Mouse (Mus musculus) midbrain, embryonic 13.5 days (tissue): ENCODE data around the gene Kdm2b. TPM values are rescaled to one million over a fixed set of nuclear protein-coding genes. Genes with fewer than 3 reads are reported as not detected.
A peak's percentile ranks its signal among the peaks of the same experiment; 100 is the strongest.

Experiments used
- ATAC-seq: fragments of 200-750 bp; cut with Nextera tagmentation; 2 replicates; pipeline ENCODE4 v1.8.0; 2017; ENCODE audit warnings: mild to moderate bottlenecking, moderate TSS enrichment, moderate library complexity
- H3K27ac ChIP-seq: fragments of 300-500 bp; sonication (generic); 2 replicates; pipeline ENCODE4 v1.5.1; 2015; ENCODE audit warnings: inconsistent platforms, mild to moderate bottlenecking, moderate library complexity
- H3K27me3 ChIP-seq: fragments of 300-500 bp; sonication (generic); 2 replicates; pipeline ENCODE4 v1.6.1; 2015; ENCODE audit warnings: mild to moderate bottlenecking, inconsistent platforms
- H3K36me3 ChIP-seq: fragments of 300-500 bp; sonication (generic); 2 replicates; pipeline ENCODE4 v1.6.1; 2015; ENCODE audit warnings: mild to moderate bottlenecking, inconsistent platforms
- H3K4me1 ChIP-seq: fragments of 300-500 bp; sonication (generic); replicated peaks from 2 replicates; pipeline ENCODE4 v1.6.1; 2015; ENCODE audit warnings: inconsistent platforms
- H3K4me2 ChIP-seq: fragments of 300-500 bp; sonication (generic); replicated peaks from 2 replicates; pipeline ENCODE4 v1.6.1; 2015; ENCODE audit warnings: moderate library complexity, mild to moderate bottlenecking, inconsistent platforms
- H3K4me3 ChIP-seq: fragments of 300-500 bp; sonication (generic); replicated peaks from 2 replicates; pipeline ENCODE4 v1.5.1; 2015; ENCODE audit warnings: mild to moderate bottlenecking, inconsistent platforms
- H3K9ac ChIP-seq: fragments of 300-500 bp; sonication (generic); replicated peaks from 2 replicates; pipeline ENCODE4 v1.6.1; 2015; ENCODE audit warnings: mild to moderate bottlenecking, inconsistent platforms
- H3K9me3 ChIP-seq: fragments of 300-500 bp; sonication (generic); 2 replicates; pipeline ENCODE4 v1.6.1; 2016; ENCODE audit warnings: mild to moderate bottlenecking, inconsistent platforms
- WGBS: fragments of 180-500 bp; shearing (Covaris S2); methylation state at CpG from one replicate; pipeline ENCODE4 v1.1.7; 2015; 5-methylcytosine and 5-hydroxymethylcytosine counted together
- polyA plus RNA-seq: library from polyadenylated mRNA; unstranded; fragments of >200 nt; fragmentation: Nextera tagmentation; extraction: Ambion mirVana; gene quantifications from 2 replicates; pipeline ENCODE4 v1.2.1, GENCODE M21; 2015

Gene Kdm2b
- polyA plus RNA-seq, 1 experiment from 2014 or later, result 116 TPM

GRCm38 (mm10) chr5:123008877-123009493 lies 19.4 kb upstream of the Kdm2b start:
- ATAC-seq, result no peak
- no peak overlapping the region for H3K4me2 ChIP-seq
- no peaks in the 10 kb centered on the region for H3K27me3 ChIP-seq
- H3K9me3 ChIP-seq, result no peaks in the 10 kb centered on the region
- WGBS, result 83% methylated on average over 7 of the region's 7 CpGs
- H3K27ac ChIP-seq, result no peak overlapping the region
- H3K9ac ChIP-seq, result no peak overlapping the region
- H3K4me1 ChIP-seq, result peaks cover 12% of the 10 kb centered on the region
- no peak overlapping the region for H3K4me3 ChIP-seq
- H3K36me3 ChIP-seq, result no peaks in the 10 kb centered on the region

- ATAC-seq, result no peak
- WGBS, result 55% methylated on average over 19 of the region's 19 CpGs
- no peaks in the 10 kb centered on the region for H3K36me3 ChIP-seq
- H3K27me3 ChIP-seq, result no peaks in the 10 kb centered on the region
- no peak overlapping the region for H3K4me3 ChIP-seq
- H3K9ac ChIP-seq, result no peak overlapping the region
- no peaks in the 10 kb centered on the region for H3K9me3 ChIP-seq
- peak overlapping the region; percentile 44; the same call in 1 of the 2 replicates for H3K27ac ChIP-seq
- H3K4me1 ChIP-seq, result peaks cover 12% of the 10 kb centered on the region
- no peak overlapping the region for H3K4me2 ChIP-seq
These were observed 16.3 kb upstream of the Kdm2b start for GRCm38 (mm10) chr5:123005716-123006592.

GRCm38 (mm10) chr5:123000901-123001300 lies 11.3 kb upstream of the Kdm2b start:
- no peaks in the 10 kb centered on the region for H3K9me3 ChIP-seq
- no peak overlapping the region for H3K27ac ChIP-seq
- no peak overlapping the region for H3K4me2 ChIP-seq
- no peaks in the 10 kb centered on the region for H3K36me3 ChIP-seq
- peaks cover 5% of the 10 kb centered on the region for H3K4me1 ChIP-seq
- WGBS, result 68% methylated on average over 1 of the region's 1 CpGs
- no peak overlapping the region for H3K4me3 ChIP-seq
- H3K27me3 ChIP-seq, result no peaks in the 10 kb centered on the region
- ATAC-seq, result no peak
- H3K9ac ChIP-seq, result no peak overlapping the region

GRCm38 (mm10) chr5:122997205-122998204 lies 7.9 kb upstream of the Kdm2b start:
- WGBS, result 89% methylated on average over 18 of the region's 18 CpGs
- H3K4me2 ChIP-seq, result no peak overlapping the region
- no peaks in the 10 kb centered on the region for H3K9me3 ChIP-seq
- 0 out of 2 replicates have a peak, but pooled peaks cover 6% of the 10 kb centered on the region for H3K4me1 ChIP-seq
- ATAC-seq, result no peak
- no peak overlapping the region for H3K27ac ChIP-seq
- no peak overlapping the region for H3K4me3 ChIP-seq
- no peak overlapping the region for H3K9ac ChIP-seq
- no peaks in the 10 kb centered on the region for H3K27me3 ChIP-seq
- no peaks in the 10 kb centered on the region for H3K36me3 ChIP-seq

- 0% methylated on average over 1 of the region's 1 CpGs for WGBS
These were observed 5.3 kb upstream of the Kdm2b start for GRCm38 (mm10) chr5:122994910-122995309.

GRCm38 (mm10) chr5:122994303-122994846 lies 4.8 kb upstream of the Kdm2b start:
- no peak overlapping the region for H3K4me3 ChIP-seq
- peaks cover 29% of the 10 kb centered on the region for H3K4me1 ChIP-seq
- 10% methylated on average over 5 of the region's 5 CpGs for WGBS
- no peak overlapping the region for H3K27ac ChIP-seq
- no peak overlapping the region for H3K9ac ChIP-seq
- H3K9me3 ChIP-seq, result no peaks in the 10 kb centered on the region
- no peaks in the 10 kb centered on the region for H3K36me3 ChIP-seq
- peak; percentile 80 for ATAC-seq
- H3K27me3 ChIP-seq, result no peaks in the 10 kb centered on the region
- H3K4me2 ChIP-seq, result no peak overlapping the region; the same call in 1 of the 2 replicates

More at GRCm38 (mm10) chr5:122994910-122995309, 5.3 kb upstream of the Kdm2b start:
- Histone ChIP-seq H3K9ac (no peak overlapping the region), H3K4me2 (no peak overlapping the region), H3K4me3 (no peak overlapping the region), H3K36me3 (no peaks in the 10 kb centered on the region), H3K27me3 (no peaks in the 10 kb centered on the region), H3K4me1 (peaks cover 24% of the 10 kb centered on the region), H3K27ac (no peak overlapping the region), H3K9me3 (no peaks in the 10 kb centered on the region)
- ATAC-seq, result no peak

- no peak for ATAC-seq
- Histone ChIP-seq H3K27me3 (no peaks in the 10 kb centered on the region), H3K4me2 (no peak overlapping the region), H3K4me1 (peaks cover 30% of the 10 kb centered on the region), H3K27ac (no peak overlapping the region), H3K4me3 (no peak overlapping the region), H3K9ac (no peak overlapping the region), H3K9me3 (no peaks in the 10 kb centered on the region), H3K36me3 (no peaks in the 10 kb centered on the region)
- 51% methylated on average over 2 of the region's 2 CpGs for WGBS
These were observed 4.2 kb upstream of the Kdm2b start for GRCm38 (mm10) chr5:122993811-122994210.

- no peak overlapping the region for H3K27ac ChIP-seq
- ATAC-seq, result no peak
- no peaks in the 10 kb centered on the region for H3K9me3 ChIP-seq
- H3K27me3 ChIP-seq, result 0 out of 2 replicates have a peak, but pooled peaks cover 2% of the 10 kb centered on the region
- peaks cover 47% of the 10 kb centered on the region for H3K4me1 ChIP-seq
- no peak overlapping the region for H3K4me3 ChIP-seq
- H3K36me3 ChIP-seq, result no peaks in the 10 kb centered on the region
- peak overlapping the region; percentile 49; the same call in 1 of the 2 replicates for H3K9ac ChIP-seq
- 31% methylated on average over 5 of the region's 5 CpGs for WGBS
- H3K4me2 ChIP-seq, result peak overlapping the region; percentile 99
These were observed 1.9 kb upstream of the Kdm2b start for GRCm38 (mm10) chr5:122991350-122992004.

GRCm38 (mm10) chr5:122990411-122991160 lies 963 bp upstream of the Kdm2b start:
- H3K4me3 ChIP-seq, result peak overlapping the region; percentile 68
- no peaks in the 10 kb centered on the region for H3K36me3 ChIP-seq
- H3K27ac ChIP-seq, result peak overlapping the region; percentile 84; the same call in 1 of the 2 replicates
- H3K4me1 ChIP-seq, result peaks cover 55% of the 10 kb centered on the region
- no peaks in the 10 kb centered on the region for H3K9me3 ChIP-seq
- 7% methylated on average over 16 of the region's 16 CpGs for WGBS
- H3K9ac ChIP-seq, result peak overlapping the region; percentile 49
- H3K27me3 ChIP-seq, result 0 out of 2 replicates have a peak, but pooled peaks cover 2% of the 10 kb centered on the region
- H3K4me2 ChIP-seq, result peak overlapping the region; percentile 99
- ATAC-seq, result no peak

GRCm38 (mm10) chr5:122989001-122989525 lies 560 bp downstream of the Kdm2b start:
- peak overlapping the region; percentile 99 for H3K4me2 ChIP-seq
- H3K9me3 ChIP-seq, result no peaks in the 10 kb centered on the region
- H3K4me3 ChIP-seq, result peak overlapping the region; percentile 68
- 0 out of 2 replicates have a peak, but pooled peaks cover 2% of the 10 kb centered on the region for H3K27me3 ChIP-seq
- under 1% methylated on average over 25 of the region's 39 CpGs for WGBS
- H3K36me3 ChIP-seq, result no peaks in the 10 kb centered on the region
- peaks cover 61% of the 10 kb centered on the region for H3K4me1 ChIP-seq
- H3K9ac ChIP-seq, result peak overlapping the region; percentile 82
- peak overlapping the region; percentile 84 for H3K27ac ChIP-seq
- ATAC-seq, result peak; percentile 70
